Mouse (Mus musculus) spleen, postnatal 4 days (tissue): ENCODE results near the gene Itpk1.

ENCODE experiments used
- DNase-seq, 2 experiments: peaks; one replicate each; pipeline ENCODE4 v3.0.0; 2022; ENCODE audit warnings: low spot score in 2 of 2

The Itpk1 gene

GRCm38 (mm10) chr12:102713153-102713865, 8.6 kb upstream of the Itpk1 start:
- DNase-seq, result no peak

- DNase-seq, result no peak
Observed at GRCm38 (mm10) chr12:102710851-102711375, 6.2 kb upstream of the Itpk1 start.

- no peak for DNase-seq
Observed at GRCm38 (mm10) chr12:102709896-102710295, 5.2 kb upstream of the Itpk1 start.

- no peak for DNase-seq
Observed at GRCm38 (mm10) chr12:102708220-102708619, 3.5 kb upstream of the Itpk1 start.

GRCm38 (mm10) chr12:102706833-102707463, 2.2 kb upstream of the Itpk1 start:
- DNase-seq, result no peak

- no peak for DNase-seq
Observed at GRCm38 (mm10) chr12:102705906-102706640, 1.3 kb upstream of the Itpk1 start.

- peak; percentile 86 to 97 for DNase-seq
Observed at GRCm38 (mm10) chr12:102705216-102705871, 614 bp upstream of the Itpk1 start.

- DNase-seq, result peak in 1 of 2 experiments; percentile 66
Observed at GRCm38 (mm10) chr12:102703921-102704408, 765 bp downstream of the Itpk1 start.

- peak in 1 of 2 experiments; percentile 69 for DNase-seq
Observed at GRCm38 (mm10) chr12:102703441-102703840, 1.3 kb downstream of the Itpk1 start.

- DNase-seq, result no peak
Observed at GRCm38 (mm10) chr12:102703111-102703412, 1.7 kb downstream of the Itpk1 start.

GRCm38 (mm10) chr12:102702356-102703110, 2.2 kb downstream of the Itpk1 start:
- DNase-seq, result peak; percentile 80 to 93

GRCm38 (mm10) chr12:102701691-102702207, 3.0 kb downstream of the Itpk1 start:
- no peak for DNase-seq

GRCm38 (mm10) chr12:102700453-102700852, 4.3 kb downstream of the Itpk1 start:
- no peak for DNase-seq

- DNase-seq, result no peak
Observed at GRCm38 (mm10) chr12:102699156-102699555, 5.6 kb downstream of the Itpk1 start.

- DNase-seq, result no peak
Observed at GRCm38 (mm10) chr12:102698089-102698684, 6.5 kb downstream of the Itpk1 start.

GRCm38 (mm10) chr12:102697381-102697780, 7.3 kb downstream of the Itpk1 start:
- DNase-seq, result no peak

GRCm38 (mm10) chr12:102696635-102697354, 7.9 kb downstream of the Itpk1 start:
- no peak for DNase-seq

GRCm38 (mm10) chr12:102695369-102696239, 9.1 kb downstream of the Itpk1 start:
- no peak for DNase-seq

- no peak for DNase-seq
Observed at GRCm38 (mm10) chr12:102691761-102692160, 13.0 kb downstream of the Itpk1 start.
